Mouse (Mus musculus) v-Abl transformed pro-B cells (cell line): ENCODE measurements around the gene Gpbp1.

ENCODE experiments used
- in situ Hi-C, 2 experiments: fragments of 400-800 bp; cut with MboI; formaldehyde crosslinking; loops; one replicate each; pipeline ENCODE4 v1.15.1; 2025; ENCODE audit not compliant: unreplicated experiment in 2 of 2

The Gpbp1 gene

DNA sequence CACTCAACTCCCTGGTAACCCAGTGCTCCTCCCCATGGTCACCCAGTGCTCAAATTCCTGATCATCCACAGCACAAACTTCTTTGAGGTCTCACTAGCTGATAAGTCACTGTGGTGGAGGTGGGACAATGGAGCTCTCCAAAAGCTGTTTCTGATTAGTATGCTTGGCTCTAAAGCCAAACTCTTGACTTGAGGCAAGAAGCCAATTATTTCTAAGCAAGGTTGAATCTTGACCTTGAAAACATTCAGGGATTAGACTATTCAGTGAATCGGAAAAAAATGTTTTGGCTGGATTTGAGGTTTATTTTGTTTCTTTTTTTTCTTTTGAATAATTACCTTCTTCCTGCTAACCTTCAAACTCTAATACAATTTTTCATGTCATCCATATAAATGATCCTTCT lies 98.9 kb downstream of the Gpbp1 start:
- in situ Hi-C loops, result loop anchor here in 1 of 2 experiments (25.0 kb wide), 1 partner anchor 1246 kb away; no protein-coding TSS in a partner anchor

DNA sequence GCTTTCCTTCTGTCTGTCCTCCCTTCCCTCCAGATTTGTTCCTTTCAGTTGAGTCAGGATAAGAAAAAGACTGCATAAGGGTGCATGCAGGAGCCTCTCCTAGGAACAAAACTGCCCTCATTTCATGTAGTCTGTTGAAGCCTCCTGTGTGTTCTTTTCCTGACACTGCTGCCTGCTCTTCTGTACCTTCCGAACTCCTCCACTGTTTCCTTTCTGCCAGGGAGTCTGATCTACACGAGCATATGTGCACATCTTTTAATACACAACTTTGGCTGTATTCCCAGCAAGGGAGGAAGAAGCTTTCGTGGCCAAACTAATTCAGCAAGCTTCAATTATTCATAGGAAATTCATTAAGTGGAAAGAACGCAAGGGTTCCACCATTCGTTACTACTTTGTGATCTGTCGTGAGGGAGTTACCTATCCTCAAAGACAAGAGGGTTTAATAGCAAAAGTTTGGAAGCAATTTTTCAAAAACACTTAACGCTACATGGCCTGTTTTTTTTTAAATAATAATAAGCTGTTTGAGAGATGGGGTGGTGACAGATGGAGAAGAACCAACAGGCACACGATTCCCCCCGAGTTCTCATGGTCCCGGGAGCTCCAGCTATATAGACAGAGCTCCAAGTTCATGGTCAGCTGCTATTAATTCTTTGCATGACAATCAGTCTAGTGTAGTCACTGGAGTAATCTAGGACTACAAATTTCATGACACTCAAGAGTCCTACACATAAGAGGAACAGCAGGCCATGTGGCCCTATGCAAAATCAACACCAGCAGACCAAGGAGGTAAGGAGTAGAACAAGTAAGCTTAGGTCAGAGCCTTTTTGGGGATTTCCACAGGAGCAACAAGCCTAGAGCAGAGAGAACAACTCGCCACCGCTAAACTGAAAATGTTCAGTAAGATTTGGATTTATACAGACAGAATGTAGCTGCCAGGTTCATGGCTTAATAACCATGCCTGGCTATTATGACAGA lies 105.6 kb downstream of the Gpbp1 start:
- in situ Hi-C loops, result loop anchor here in 1 of 2 experiments (25.0 kb wide), 1 partner anchor 1253 kb away; no protein-coding TSS in a partner anchor
